Mouse (Mus musculus): ENCODE measurements around the gene Olfm2.
"Not testable (repeated sequence)": the region's sequence is repeated elsewhere in the genome, so short reads cannot be mapped to it uniquely, and the experiment has no call there.

Olfm2 gene

GRCm38 (mm10) chr9:20653859-20654258 is 92.3 kb downstream of the Olfm2 start:
- no peak for DNase-seq (ENCODE audit: low spot score)

GRCm38 (mm10) chr9:20652260-20652658 is 93.9 kb downstream of the Olfm2 start:
- no peak for DNase-seq (ENCODE audit: low spot score)

GRCm38 (mm10) chr9:20651602-20652259 is 94.4 kb downstream of the Olfm2 start, which contains the start of gene Pin1:
TSS of gene Pin1 (plus strand) at chr9:20652095.
- DNase-seq (ENCODE audit: low spot score): peak; percentile 98

- DNase-seq (ENCODE audit: low spot score): no peak
Observed at GRCm38 (mm10) chr9:20645121-20645520, 101.0 kb downstream of the Olfm2 start.

- peak; percentile 71 for DNase-seq (ENCODE audit: low spot score)
Observed at GRCm38 (mm10) chr9:20644360-20645081, 101.6 kb downstream of the Olfm2 start, which contains the start of gene Fbxl12. TSS of gene Fbxl12 (minus strand) at chr9:20644767.

GRCm38 (mm10) chr9:20643781-20644180 is 102.4 kb downstream of the Olfm2 start:
- no peak for DNase-seq (ENCODE audit: low spot score)

GRCm38 (mm10) chr9:20642896-20643466 is 103.2 kb downstream of the Olfm2 start:
- DNase-seq (ENCODE audit: low spot score): peak; percentile 90

GRCm38 (mm10) chr9:20642101-20642895 is 103.9 kb downstream of the Olfm2 start, which contains the start of gene Ubl5:
TSS of gene Ubl5 (plus strand) at chr9:20642878.
- peak; percentile 95 for DNase-seq (ENCODE audit: low spot score)

GRCm38 (mm10) chr9:20641501-20641900 is 104.6 kb downstream of the Olfm2 start:
- no peak for DNase-seq (ENCODE audit: low spot score)

GRCm38 (mm10) chr9:20639486-20639885 is 106.7 kb downstream of the Olfm2 start:
- no peak for DNase-seq (ENCODE audit: low spot score)

- DNase-seq (ENCODE audit: low spot score): no peak
Observed at GRCm38 (mm10) chr9:20638552-20638951, 107.6 kb downstream of the Olfm2 start.

GRCm38 (mm10) chr9:20636790-20637189 is 109.4 kb downstream of the Olfm2 start:
- DNase-seq (ENCODE audit: low spot score): no peak

GRCm38 (mm10) chr9:20636256-20636655 is 109.9 kb downstream of the Olfm2 start:
- DNase-seq (ENCODE audit: low spot score): no peak

- DNase-seq (ENCODE audit: low spot score): not testable (repeated sequence)
Observed at GRCm38 (mm10) chr9:20635676-20636075, 110.5 kb downstream of the Olfm2 start.

- peak; percentile 14 for DNase-seq (ENCODE audit: low spot score)
Observed at GRCm38 (mm10) chr9:20631332-20631731, 114.8 kb downstream of the Olfm2 start.
